Mouse (Mus musculus): ENCODE data around the gene Rce1. TPM values are rescaled to one million over a fixed set of nuclear protein-coding genes. Genes with fewer than 3 reads are reported as not detected.

Rce1 gene
- 52.5 and 54.9 TPM in 2 replicates for polyA plus RNA-seq (2015; fragmentation: Nextera tagmentation; extraction: Ambion mirVana)

GRCm38 (mm10) chr19:4625179-4625828, at the start of gene Rce1:
Gene Rce1, minus strand, starts transcription at chr19:4625641.
- ATAC-seq, result peak; percentile 95
- 0 out of 2 replicates have a peak, but pooled peaks cover 2% of the 10 kb centered on the region for H3K36me3 ChIP-seq (ENCODE audit: insufficient read depth, low read length)
- peak within 1 kb of the TSS; percentile 85 for H3K27ac ChIP-seq (ENCODE audit: low read length)
- no peaks in the 10 kb centered on the region for H3K27me3 ChIP-seq (replicated peaks; ENCODE audit: insufficient read depth, low read length)
- TF ChIP-seq EP300 (IDR thresholded peaks at IDR 0.05), result no peak
- no peak for TF ChIP-seq CTCF (IDR thresholded peaks at IDR 0.05)
- H3K9me3 ChIP-seq (ENCODE audit: low read length), result no peaks in the 10 kb centered on the region
- peak within 1 kb of the TSS; percentile 89 for H3K9ac ChIP-seq (replicated peaks; ENCODE audit: low read depth)
- H3K4me1 ChIP-seq (ENCODE audit: insufficient read depth, low read depth, low read length), result peaks cover 10% of the 10 kb centered on the region; the same call in 1 of the 2 replicates
- DNase-seq (ENCODE audit: low spot score), result peak; percentile 96
- H3K4me2 ChIP-seq (replicated peaks; ENCODE audit: low read depth, low read length), result peak within 1 kb of the TSS; percentile 97
- WGBS, result 5% methylated on average over 54 of the region's 64 CpGs
- peak within 1 kb of the TSS; percentile 87 for H3K4me3 ChIP-seq (ENCODE audit: low read depth, low read length)

- H3K27me3 ChIP-seq (replicated peaks; ENCODE audit: insufficient read depth, low read length), result no peaks in the 10 kb centered on the region
- DNase-seq (ENCODE audit: low spot score) (peak; percentile 6), ATAC-seq (no peak)
- no peak overlapping the region for H3K4me3 ChIP-seq (ENCODE audit: low read depth, low read length)
- H3K36me3 ChIP-seq (ENCODE audit: insufficient read depth, low read length), result no peaks in the 10 kb centered on the region
- H3K4me2 ChIP-seq (replicated peaks; ENCODE audit: low read depth, low read length), result no peak overlapping the region
- no peaks in the 10 kb centered on the region for H3K9me3 ChIP-seq (ENCODE audit: low read length)
- H3K4me1 ChIP-seq (ENCODE audit: insufficient read depth, low read depth, low read length), result no peaks in the 10 kb centered on the region
- TF ChIP-seq CTCF (IDR thresholded peaks at IDR 0.05) (no peak), EP300 (IDR thresholded peaks at IDR 0.05) (no peak)
- no peak overlapping the region for H3K9ac ChIP-seq (replicated peaks; ENCODE audit: low read depth)
- H3K27ac ChIP-seq (ENCODE audit: low read length), result no peak overlapping the region
- WGBS, result 44% methylated on average over 6 of the region's 6 CpGs
These were observed 47.0 kb upstream of the Rce1 start for GRCm38 (mm10) chr19:4672401-4672800.

- H3K9me3 ChIP-seq (ENCODE audit: low read length), result no peaks in the 10 kb centered on the region
- no peaks in the 10 kb centered on the region for H3K27me3 ChIP-seq (replicated peaks; ENCODE audit: insufficient read depth, low read length)
- no peaks in the 10 kb centered on the region for H3K4me1 ChIP-seq (ENCODE audit: insufficient read depth, low read depth, low read length)
- H3K36me3 ChIP-seq (ENCODE audit: insufficient read depth, low read length), result no peaks in the 10 kb centered on the region
- 27% methylated on average over 4 of the region's 4 CpGs for WGBS
- H3K27ac ChIP-seq (ENCODE audit: low read length), result no peak overlapping the region
- no peak overlapping the region for H3K9ac ChIP-seq (replicated peaks; ENCODE audit: low read depth)
- H3K4me3 ChIP-seq (ENCODE audit: low read depth, low read length), result no peak overlapping the region
- no peak for TF ChIP-seq CTCF (IDR thresholded peaks at IDR 0.05)
- ATAC-seq (no peak), DNase-seq (ENCODE audit: low spot score) (no peak)
- no peak overlapping the region for H3K4me2 ChIP-seq (replicated peaks; ENCODE audit: low read depth, low read length)
These were observed 45.3 kb upstream of the Rce1 start for GRCm38 (mm10) chr19:4670776-4671175.

GRCm38 (mm10) chr19:4666815-4667214, 41.4 kb upstream of the Rce1 start:
- Histone ChIP-seq H3K9ac (replicated peaks; ENCODE audit: low read depth) (no peak overlapping the region), H3K36me3 (ENCODE audit: insufficient read depth, low read length) (no peaks in the 10 kb centered on the region), H3K27ac (ENCODE audit: low read length) (no peak overlapping the region), H3K4me2 (replicated peaks; ENCODE audit: low read depth, low read length) (no peak overlapping the region), H3K4me3 (ENCODE audit: low read depth, low read length) (no peak overlapping the region), H3K4me1 (ENCODE audit: insufficient read depth, low read depth, low read length) (no peaks in the 10 kb centered on the region), H3K27me3 (replicated peaks; ENCODE audit: insufficient read depth, low read length) (no peaks in the 10 kb centered on the region), H3K9me3 (ENCODE audit: low read length) (no peaks in the 10 kb centered on the region)
- TF ChIP-seq EP300 (IDR thresholded peaks at IDR 0.05) (no peak), CTCF (IDR thresholded peaks at IDR 0.05) (peak; percentile 35)
- ATAC-seq, result no peak
- DNase-seq (ENCODE audit: low spot score), result no peak

- no peaks in the 10 kb centered on the region for H3K36me3 ChIP-seq (ENCODE audit: insufficient read depth, low read length)
- TF ChIP-seq CTCF (IDR thresholded peaks at IDR 0.05), result no peak
- TF ChIP-seq EP300 (IDR thresholded peaks at IDR 0.05), result no peak
- ATAC-seq (no peak), DNase-seq (ENCODE audit: low spot score) (no peak)
- no peak overlapping the region for H3K4me3 ChIP-seq (ENCODE audit: low read depth, low read length)
- H3K4me1 ChIP-seq (ENCODE audit: insufficient read depth, low read depth, low read length), result no peaks in the 10 kb centered on the region
- H3K9me3 ChIP-seq (ENCODE audit: low read length), result no peaks in the 10 kb centered on the region
- no peak overlapping the region for H3K9ac ChIP-seq (replicated peaks; ENCODE audit: low read depth)
- H3K27me3 ChIP-seq (replicated peaks; ENCODE audit: insufficient read depth, low read length), result no peaks in the 10 kb centered on the region
- 79% methylated on average over 5 of the region's 5 CpGs for WGBS
- no peak overlapping the region for H3K27ac ChIP-seq (ENCODE audit: low read length)
- H3K4me2 ChIP-seq (replicated peaks; ENCODE audit: low read depth, low read length), result no peak overlapping the region
These were observed 32.7 kb upstream of the Rce1 start for GRCm38 (mm10) chr19:4658156-4658555.

- 60% methylated on average over 11 of the region's 11 CpGs for WGBS
These were observed 21.6 kb upstream of the Rce1 start for GRCm38 (mm10) chr19:4646917-4647492.

More at GRCm38 (mm10) chr19:4646917-4647492, 21.6 kb upstream of the Rce1 start:
- Histone ChIP-seq H3K4me1 (ENCODE audit: insufficient read depth, low read depth, low read length) (no peaks in the 10 kb centered on the region), H3K27me3 (replicated peaks; ENCODE audit: insufficient read depth, low read length) (no peaks in the 10 kb centered on the region), H3K4me3 (ENCODE audit: low read depth, low read length) (no peak overlapping the region), H3K9me3 (ENCODE audit: low read length) (no peaks in the 10 kb centered on the region), H3K27ac (ENCODE audit: low read length) (no peak overlapping the region), H3K9ac (replicated peaks; ENCODE audit: low read depth) (no peak overlapping the region), H3K4me2 (replicated peaks; ENCODE audit: low read depth, low read length) (no peak overlapping the region), H3K36me3 (ENCODE audit: insufficient read depth, low read length) (no peaks in the 10 kb centered on the region)
- no peak for ATAC-seq
- TF ChIP-seq CTCF (IDR thresholded peaks at IDR 0.05) (no peak), EP300 (IDR thresholded peaks at IDR 0.05) (no peak)
- no peak for DNase-seq (ENCODE audit: low spot score)
